Mouse (Mus musculus): Measurements from ENCODE around the gene Tgm2. TPM values are rescaled to one million over a fixed set of nuclear protein-coding genes. Genes with fewer than 3 reads are reported as not detected.

Tgm2 gene
- total RNA-seq, 2 experiments from 2014 or later: 48.4 to 50.2 TPM

GRCm38 (mm10) chr2:158084486-158084885 is 61.8 kb downstream of the Tgm2 start:
- intact Hi-C loops (cut with DNase I; ENCODE audit: low total_unique reads): no loop called here
- DNase-seq: no peak

GRCm38 (mm10) chr2:158080622-158081241 is 65.5 kb downstream of the Tgm2 start:
- no peak for DNase-seq
- intact Hi-C loops (cut with DNase I; ENCODE audit: low total_unique reads): no loop called here

GRCm38 (mm10) chr2:158079843-158080395 is 66.3 kb downstream of the Tgm2 start:
- intact Hi-C loops (cut with DNase I; ENCODE audit: low total_unique reads): no loop called here
- no peak for DNase-seq

- DNase-seq: no peak
- intact Hi-C loops (cut with DNase I; ENCODE audit: low total_unique reads): no loop called here
These were observed 67.3 kb downstream of the Tgm2 start for GRCm38 (mm10) chr2:158078971-158079370.

GRCm38 (mm10) chr2:158077981-158078380 is 68.3 kb downstream of the Tgm2 start:
- no peak for DNase-seq
- intact Hi-C loops (cut with DNase I; ENCODE audit: low total_unique reads): no loop called here

GRCm38 (mm10) chr2:158076690-158077089 is 69.5 kb downstream of the Tgm2 start:
- intact Hi-C loops (cut with DNase I; ENCODE audit: low total_unique reads): no loop called here
- DNase-seq: no peak

- intact Hi-C loops (cut with DNase I; ENCODE audit: low total_unique reads): no loop called here
- DNase-seq: no peak
These were observed 71.4 kb downstream of the Tgm2 start for GRCm38 (mm10) chr2:158074835-158075234.

GRCm38 (mm10) chr2:158071633-158071995 is 74.6 kb downstream of the Tgm2 start:
- DNase-seq: no peak
- intact Hi-C loops (cut with DNase I; ENCODE audit: low total_unique reads): no loop called here

- DNase-seq: no peak
- intact Hi-C loops (cut with DNase I; ENCODE audit: low total_unique reads): no loop called here
These were observed 75.2 kb downstream of the Tgm2 start for GRCm38 (mm10) chr2:158070885-158071632.

GRCm38 (mm10) chr2:158068444-158068971 is 77.7 kb downstream of the Tgm2 start:
- intact Hi-C loops (cut with DNase I; ENCODE audit: low total_unique reads): loop anchor here (5.0 kb wide), 1 partner anchor 134 kb away; no protein-coding TSS in a partner anchor
- DNase-seq: no peak

- intact Hi-C loops (cut with DNase I; ENCODE audit: low total_unique reads): loop anchor here (5.0 kb wide), 1 partner anchor 135 kb away; no protein-coding TSS in a partner anchor
- no peak for DNase-seq
These were observed 78.9 kb downstream of the Tgm2 start for GRCm38 (mm10) chr2:158067260-158067824.

- intact Hi-C loops (cut with DNase I; ENCODE audit: low total_unique reads): loop anchor here (5.0 kb wide), 1 partner anchor 136 kb away; no protein-coding TSS in a partner anchor
- no peak for DNase-seq
These were observed 79.8 kb downstream of the Tgm2 start for GRCm38 (mm10) chr2:158066456-158066855.

Other genes starting within 250 kb of the Tgm2 start
- not detected for gene Vstm2l, start 231.8 kb downstream of the Tgm2 start, total RNA-seq (2021)
- 10 to 100 TPM; 13.0 to 14.6 TPM for gene Tti1, start 118.0 kb downstream of the Tgm2 start, total RNA-seq (2021)
- 10 to 100 TPM; 24.8 to 28.9 TPM for gene Rprd1b, start 117.9 kb downstream of the Tgm2 start, total RNA-seq (2021)
- gene D630003M21Rik, start 82.8 kb upstream of the Tgm2 start, total RNA-seq (2021): 1 to 10 TPM; 3.3 to 4.2 TPM
- gene Bpi, start 111.7 kb upstream of the Tgm2 start, total RNA-seq (2021): not detected
- 10 to 100 TPM in 1 of 2 experiments, 1 to 10 TPM in 1; 7.8 to 12.7 TPM for gene Lbp, start 160.1 kb upstream of the Tgm2 start, total RNA-seq (2021)
- gene Snhg11, start 229.2 kb upstream of the Tgm2 start, total RNA-seq (2021): under 1 TPM; 0.06 to 0.20 TPM